In genomic region chr16:12040935-12041334, GRCm38 (mm10) we compare ENCODE assay signal across 8 mouse cellular contexts. TPM values are rescaled to one million over a fixed set of nuclear protein-coding genes. Genes with fewer than 3 reads are reported as not detected.
DNase-seq lines count a peak whose midpoint lies in the region; ATAC-seq lines count a peak whose summit lies in the region.

No protein-coding gene starts in this region.

- 0 out of 2 replicates have a peak overlapping the region, but pooled peaks have one; percentile 26 for H3K27ac ChIP-seq in forebrain, embryonic 13.5 days
- H3K27ac ChIP-seq in forebrain, embryonic 11.5 days (ENCODE audit: low read depth, low read length), result no peak overlapping the region
- H3K27ac ChIP-seq in intestine, embryonic 16.5 days (ENCODE audit: low read length), result no peak overlapping the region

- peaks cover 26% of the 10 kb centered on the region for H3K4me1 ChIP-seq in forebrain, embryonic 13.5 days
- no peaks in the 10 kb centered on the region for H3K4me1 ChIP-seq in forebrain, embryonic 11.5 days (replicated peaks; ENCODE audit: control insufficient read depth, insufficient read depth, low read length)
- no peaks in the 10 kb centered on the region for H3K4me1 ChIP-seq in intestine, embryonic 16.5 days (ENCODE audit: control insufficient read depth, insufficient read depth, low read length)

- no peaks in the 10 kb centered on the region for H3K9me3 ChIP-seq in forebrain, embryonic 13.5 days (replicated peaks)
- H3K9me3 ChIP-seq in forebrain, embryonic 11.5 days (ENCODE audit: control insufficient read depth, low read length), result no peaks in the 10 kb centered on the region
- no peaks in the 10 kb centered on the region for H3K9me3 ChIP-seq in intestine, embryonic 16.5 days (ENCODE audit: control insufficient read depth, low read length)

- peak; percentile 88 for ATAC-seq in forebrain, embryonic 13.5 days
- ATAC-seq in forebrain, embryonic 11.5 days (replicated peaks; ENCODE audit: low FRiP score), result no peak
- peak; percentile 63 for ATAC-seq in intestine, embryonic 16.5 days

- no peak overlapping the region for H3K4me3 ChIP-seq in forebrain, embryonic 13.5 days
- H3K4me3 ChIP-seq in forebrain, embryonic 11.5 days (ENCODE audit: low read depth, low read length), result no peak overlapping the region
- H3K4me3 ChIP-seq in intestine, embryonic 16.5 days (ENCODE audit: low read length), result no peak overlapping the region

- no peaks in the 10 kb centered on the region for H3K27me3 ChIP-seq in forebrain, embryonic 13.5 days
- no peaks in the 10 kb centered on the region for H3K27me3 ChIP-seq in forebrain, embryonic 11.5 days (ENCODE audit: control insufficient read depth, insufficient read depth, low read length)
- H3K27me3 ChIP-seq in intestine, embryonic 16.5 days (replicated peaks; ENCODE audit: control insufficient read depth, insufficient read depth, low read length), result no peaks in the 10 kb centered on the region

- no peak for DNase-seq in forebrain, embryonic 11.5 days (ENCODE audit: low spot score)
- peak; percentile 84 for DNase-seq in adrenal gland, adult 8-10 months
- peak; percentile 60 to 63 for DNase-seq in frontal cortex, postnatal 36 days (ENCODE audit: low spot score in 2 of 2)
- DNase-seq in left cerebral cortex, postnatal 4 days, result peak; percentile 84
- DNase-seq in right cerebral cortex, postnatal 10 days (ENCODE audit: low spot score in 2 of 2), result peak; percentile 72 to 75
- no peak for DNase-seq in thymus, postnatal 0 days (ENCODE audit: low spot score)

- H3K36me3 ChIP-seq in forebrain, embryonic 13.5 days (ENCODE audit: poor library complexity, severe bottlenecking), result no peaks in the 10 kb centered on the region
- no peaks in the 10 kb centered on the region for H3K36me3 ChIP-seq in forebrain, embryonic 11.5 days (ENCODE audit: control insufficient read depth, insufficient read depth, low read length)
- no peaks in the 10 kb centered on the region for H3K36me3 ChIP-seq in intestine, embryonic 16.5 days (ENCODE audit: control insufficient read depth, insufficient read depth, low read length)

- H3K4me2 ChIP-seq in forebrain, embryonic 13.5 days, result no peak overlapping the region
- H3K4me2 ChIP-seq in forebrain, embryonic 11.5 days (ENCODE audit: low read depth, low read length, severe bottlenecking), result no peak overlapping the region
- no peak overlapping the region for H3K4me2 ChIP-seq in intestine, embryonic 16.5 days (ENCODE audit: low read depth, low read length)

- no peak overlapping the region for H3K9ac ChIP-seq in forebrain, embryonic 13.5 days
- no peak overlapping the region for H3K9ac ChIP-seq in forebrain, embryonic 11.5 days (ENCODE audit: low read length)
- H3K9ac ChIP-seq in intestine, embryonic 16.5 days (ENCODE audit: low read depth, low read length), result no peak overlapping the region

- intact Hi-C loops in left cerebral cortex, postnatal 4 days (cut with DNase I), result no loop called here

- WGBS in forebrain, embryonic 13.5 days, result 42% methylated on average over 5 of the region's 5 CpGs
- WGBS in forebrain, embryonic 11.5 days, result 76% methylated on average over 5 of the region's 5 CpGs
- 48% methylated on average over 5 of the region's 5 CpGs for WGBS in intestine, embryonic 16.5 days

RNA-seq across cellular contexts. Expression of gene Shisa9, which starts 57.0 kb away (rescaled TPM):
- 1.9 and 2.1 TPM in 2 replicates for polyA plus RNA-seq in forebrain, embryonic 13.5 days (2015; fragmentation: Nextera tagmentation; extraction: Ambion mirVana)
- polyA plus RNA-seq in forebrain, embryonic 11.5 days (2014; fragmentation: Nextera tagmentation; extraction: Ambion mirVana), result 0.72 and 0.86 TPM in 2 replicates
- 1 to 10 TPM; 4.5 to 8.7 (median 7.2) TPM for total RNA-seq in adrenal gland, adult 8-10 months (2022)
- 0.55 and 0.62 TPM in 2 replicates for polyA plus RNA-seq in intestine, embryonic 16.5 days (2015; fragmentation: Nextera tagmentation; extraction: Ambion mirVana)
- 10 to 100 TPM; 56.0 to 57.3 TPM for total RNA-seq in left cerebral cortex, postnatal 4 days (2021)
- 0.25 and 0.77 TPM in 2 replicates for polyA plus RNA-seq in thymus, postnatal 0 days (2015; fragmentation: Nextera tagmentation; extraction: Ambion mirVana)

Comparison
In these comparisons a context has a peak if more than half of its experiments do, and no peak if none do; other contexts are left out.
1. DNase-seq: peak in adrenal gland, adult 8-10 months (single experiment), frontal cortex, postnatal 36 days (2 of 2), left cerebral cortex, postnatal 4 days (single experiment) and right cerebral cortex, postnatal 10 days (2 of 2); none in forebrain, embryonic 11.5 days (single experiment) and thymus, postnatal 0 days (single experiment).